Mouse (Mus musculus) ES-Bruce4 (cell line): ENCODE data around the gene AL607142.1.

ENCODE experiments used
- CTCF ChIP-seq: IDR thresholded peaks from one replicate; pipeline ENCODE4 v1.8.1; 2011; ENCODE audit warnings: low read depth, low read length
- EP300 ChIP-seq: IDR thresholded peaks from 2 replicates; pipeline ENCODE4 v1.6.1; 2011; ENCODE audit warnings: low read depth, low read length; ENCODE audit not compliant: insufficient read depth
- POLR2A ChIP-seq: IDR thresholded peaks from one replicate; pipeline ENCODE4 v1.8.1; 2011; ENCODE audit warnings: low read length; ENCODE audit not compliant: insufficient read depth

DNA sequence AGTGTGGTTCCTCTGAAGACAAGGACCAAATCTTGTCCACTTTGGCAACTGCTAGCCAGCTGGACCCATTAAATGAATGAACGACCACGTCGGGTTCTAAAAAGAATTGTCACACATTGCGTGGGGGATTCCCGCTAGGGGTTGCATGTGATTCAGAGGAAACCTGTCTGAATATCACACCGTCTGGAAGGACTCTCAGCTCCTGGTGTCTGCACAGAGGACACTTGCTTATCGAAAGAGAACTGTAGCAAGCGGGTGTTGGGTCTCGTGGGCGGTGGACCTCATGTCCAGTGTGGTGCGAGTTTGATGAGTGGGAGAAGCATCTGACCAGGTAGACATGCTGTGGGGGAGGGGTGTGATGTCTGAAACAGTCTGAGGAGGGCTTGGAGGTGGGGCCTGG lies 2.0 kb upstream of the AL607142.1 start:
- TF ChIP-seq CTCF (no peak), POLR2A (no peak), EP300 (no peak)
